Mouse (Mus musculus): ENCODE results near the gene Csf3. TPM values are rescaled to one million over a fixed set of nuclear protein-coding genes. Genes with fewer than 3 reads are reported as not detected.

Gene Csf3
- total and polyA plus RNA-seq, 3 experiments = 0.21 TPM; not detected in 2

- dilution Hi-C loops (cut with MboI; ENCODE audit: extremely low pct_ligation_motif_present, extremely low pct_unique_long_range_greater_than_20kb, low sequenced_read_pairs) = no loop called here
- no peak overlapping the region for H3K27ac ChIP-seq (ENCODE audit: insufficient read depth, low read depth)
- peaks cover 12% of the 10 kb centered on the region for H3K79me2 ChIP-seq (replicated peaks; ENCODE audit: control insufficient read depth, extremely low read depth, insufficient read depth, poor library complexity, severe bottlenecking)
- no peak for DNase-seq (ENCODE audit: extremely low read depth)
- TF ChIP-seq ZNF384 (IDR thresholded peaks at IDR 0.05; ENCODE audit: low read depth, low read length) = no peak
- no peak for TF ChIP-seq HCFC1 (IDR thresholded peaks at IDR 0.05; ENCODE audit: low read depth, low read length)
- TF ChIP-seq JUN (IDR thresholded peaks at IDR 0.05; ENCODE audit: insufficient read depth, low read depth, low read length) = no peak
- TF ChIP-seq UBTF (IDR thresholded peaks at IDR 0.05; ENCODE audit: low read depth, low read length) = no peak
- TF ChIP-seq SIN3A (IDR thresholded peaks at IDR 0.05; ENCODE audit: low read length) = no peak
- TF ChIP-seq ETS1 (conservative IDR thresholded peaks at IDR 0.05; ENCODE audit: low read depth, low read length) = no peak
- H3K9me3 ChIP-seq (replicated peaks; ENCODE audit: low read length) = peaks cover 11% of the 10 kb centered on the region
- H3K4me3 ChIP-seq (replicated peaks in 1 of 3; ENCODE audit: low read depth in 2 of 3, low read length in 2 of 3, poor library complexity in 1 of 3) = no peak overlapping the region
- H3K4me2 ChIP-seq (ENCODE audit: insufficient read depth, low read depth, poor library complexity, severe bottlenecking) = no peak overlapping the region
- no peak overlapping the region for H3K9ac ChIP-seq (ENCODE audit: insufficient read depth, low read depth)
- peaks cover 18% of the 10 kb centered on the region for H3K27me3 ChIP-seq (replicated peaks)
- peaks cover 21% of the 10 kb centered on the region in 2 experiments for H3K36me3 ChIP-seq (replicated peaks in 1 of 2; ENCODE audit: control insufficient read depth in 1 of 2, insufficient read depth in 1 of 2, low read length in 1 of 2)
- in situ Hi-C loops (cut with MboI; ENCODE audit: low pct_ligation_motif_present, low pct_unique_long_range_greater_than_20kb, low sequenced_read_pairs) = no loop called here
- H3K4me1 ChIP-seq (ENCODE audit: control insufficient read depth in 1 of 2, insufficient read depth in 2 of 2) = peaks cover 0 to 17% of the 10 kb centered on the region in 2 experiments; a peak in 2 of 4 replicates
These were observed 29.7 kb downstream of the Csf3 start for GRCm38 (mm10) chr11:98730727-98731126.

- Histone ChIP-seq H3K9me3 (replicated peaks; ENCODE audit: low read length) (peaks cover 11% of the 10 kb centered on the region), H3K4me3 (replicated peaks in 1 of 3; ENCODE audit: low read depth in 2 of 3, low read length in 2 of 3, poor library complexity in 1 of 3) (no peak overlapping the region), H3K9ac (ENCODE audit: insufficient read depth, low read depth) (no peak overlapping the region), H3K4me1 (ENCODE audit: control insufficient read depth in 1 of 2, insufficient read depth in 2 of 2) (peaks cover 0 to 17% of the 10 kb centered on the region in 2 experiments; a peak in 2 of 4 replicates), H3K27me3 (replicated peaks) (peaks cover 20% of the 10 kb centered on the region), H3K27ac (ENCODE audit: insufficient read depth, low read depth) (no peak overlapping the region), H3K4me2 (ENCODE audit: insufficient read depth, low read depth, poor library complexity, severe bottlenecking) (no peak overlapping the region), H3K79me2 (replicated peaks; ENCODE audit: control insufficient read depth, extremely low read depth, insufficient read depth, poor library complexity, severe bottlenecking) (peaks cover 12% of the 10 kb centered on the region), H3K36me3 (replicated peaks in 1 of 2; ENCODE audit: control insufficient read depth in 1 of 2, insufficient read depth in 1 of 2, low read length in 1 of 2) (peaks cover 17% of the 10 kb centered on the region in 2 experiments)
- no peak for DNase-seq (ENCODE audit: extremely low read depth)
- dilution Hi-C loops (cut with MboI; ENCODE audit: extremely low pct_ligation_motif_present, extremely low pct_unique_long_range_greater_than_20kb, low sequenced_read_pairs) = no loop called here
- in situ Hi-C loops (cut with MboI; ENCODE audit: low pct_ligation_motif_present, low pct_unique_long_range_greater_than_20kb, low sequenced_read_pairs) = no loop called here
- TF ChIP-seq IRF4 (IDR thresholded peaks at IDR 0.05; ENCODE audit: low read depth, low read length) = no peak
- TF ChIP-seq ZNF384 (IDR thresholded peaks at IDR 0.05; ENCODE audit: low read depth, low read length) = no peak
- TF ChIP-seq MXI1 (IDR thresholded peaks at IDR 0.05; ENCODE audit: low read depth, low read length) = no peak
These were observed 30.1 kb downstream of the Csf3 start for GRCm38 (mm10) chr11:98731134-98731533.

- Histone ChIP-seq H3K27me3 (replicated peaks) (peaks cover 37% of the 10 kb centered on the region), H3K4me3 (replicated peaks in 1 of 3; ENCODE audit: low read depth in 2 of 3, low read length in 2 of 3, poor library complexity in 1 of 3) (no peak overlapping the region), H3K36me3 (replicated peaks in 1 of 2; ENCODE audit: control insufficient read depth in 1 of 2, insufficient read depth in 1 of 2, low read length in 1 of 2) (no peaks in the 10 kb centered on the region), H3K27ac (ENCODE audit: insufficient read depth, low read depth) (no peak overlapping the region), H3K4me1 (ENCODE audit: control insufficient read depth in 1 of 2, insufficient read depth in 2 of 2) (peaks cover 0 to 5% of the 10 kb centered on the region in 2 experiments; a peak in 2 of 4 replicates), H3K9ac (ENCODE audit: insufficient read depth, low read depth) (no peak overlapping the region), H3K4me2 (ENCODE audit: insufficient read depth, low read depth, poor library complexity, severe bottlenecking) (no peak overlapping the region), H3K9me3 (replicated peaks; ENCODE audit: low read length) (peaks cover 11% of the 10 kb centered on the region), H3K79me2 (replicated peaks; ENCODE audit: control insufficient read depth, extremely low read depth, insufficient read depth, poor library complexity, severe bottlenecking) (no peaks in the 10 kb centered on the region)
- no peak for DNase-seq (ENCODE audit: extremely low read depth)
- TF ChIP-seq MXI1 (IDR thresholded peaks at IDR 0.05; ENCODE audit: low read depth, low read length) (no peak), ZMIZ1 (IDR thresholded peaks at IDR 0.05; ENCODE audit: low read depth, low read length) (no peak), RCOR1 (conservative IDR thresholded peaks at IDR 0.05; ENCODE audit: low read depth, low read length) (no peak), CTCF (conservative IDR thresholded peaks at IDR 0.05 in 1 of 2, IDR thresholded peaks at IDR 0.05 in 1 of 2; ENCODE audit: low read depth in 2 of 2, low read length in 2 of 2) (peak; percentile 15 to 54; a peak in 2 of 4 replicates), RAD21 (IDR thresholded peaks at IDR 0.05; ENCODE audit: low read depth, low read length) (peak; percentile 48), ELF1 (IDR thresholded peaks at IDR 0.05; ENCODE audit: low read depth, low read length) (no peak), MYC (IDR thresholded peaks at IDR 0.05; ENCODE audit: low read depth, low read length) (no peak), MAX (IDR thresholded peaks at IDR 0.05; ENCODE audit: low read length) (no peak), ZNF384 (IDR thresholded peaks at IDR 0.05; ENCODE audit: low read depth, low read length) (no peak), USF2 (conservative IDR thresholded peaks at IDR 0.05; ENCODE audit: low read depth, low read length) (no peak), CHD2 (IDR thresholded peaks at IDR 0.05; ENCODE audit: low read length) (no peak), CHD1 (IDR thresholded peaks at IDR 0.05; ENCODE audit: low read depth, low read length) (no peak), GABPA (IDR thresholded peaks at IDR 0.05; ENCODE audit: insufficient replicate concordance, low read depth, low read length) (no peak), E2F4 (IDR thresholded peaks at IDR 0.05; ENCODE audit: insufficient replicate concordance, low read depth, low read length) (no peak), EP300 (IDR thresholded peaks at IDR 0.05; ENCODE audit: low read length) (no peak), POLR2A (IDR thresholded peaks at IDR 0.05; ENCODE audit: low read depth, low read length) (no peak), USF1 (IDR thresholded peaks at IDR 0.05; ENCODE audit: low read depth, low read length) (no peak), NRF1 (IDR thresholded peaks at IDR 0.05; ENCODE audit: low read depth, low read length) (no peak), IRF4 (IDR thresholded peaks at IDR 0.05; ENCODE audit: low read depth, low read length) (no peak), SMC3 (IDR thresholded peaks at IDR 0.05; ENCODE audit: low read depth, low read length) (peak; percentile 44), HCFC1 (IDR thresholded peaks at IDR 0.05; ENCODE audit: low read depth, low read length) (no peak)
- dilution Hi-C loops (cut with MboI; ENCODE audit: extremely low pct_ligation_motif_present, extremely low pct_unique_long_range_greater_than_20kb, low sequenced_read_pairs) = no loop called here
- in situ Hi-C loops (cut with MboI; ENCODE audit: low pct_ligation_motif_present, low pct_unique_long_range_greater_than_20kb, low sequenced_read_pairs) = no loop called here
These were observed 33.0 kb downstream of the Csf3 start for GRCm38 (mm10) chr11:98734020-98734419.
